In the genomic region with DNA sequence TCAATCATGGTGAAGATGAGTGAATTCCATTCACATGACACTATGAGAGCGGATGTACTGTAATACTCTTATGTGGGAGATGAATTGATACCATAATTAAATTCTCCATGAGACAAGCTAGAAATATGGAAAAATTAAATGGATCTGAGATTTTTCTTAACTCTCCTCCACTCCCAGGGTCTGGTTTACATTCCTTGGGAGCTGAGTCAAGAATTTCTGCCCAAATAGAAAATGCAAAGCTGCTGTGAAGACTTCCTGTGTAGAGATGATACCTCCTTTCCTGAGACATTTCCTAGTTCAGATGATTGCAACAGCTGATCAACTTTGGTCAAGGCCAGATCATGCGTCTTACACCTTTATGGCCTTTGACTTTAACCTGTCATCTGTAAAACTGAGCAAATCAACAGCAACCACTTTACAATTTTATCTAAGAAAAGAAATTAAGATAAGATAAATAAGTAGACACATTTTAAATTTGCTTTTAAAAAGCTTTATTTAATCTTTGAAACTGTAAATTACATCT, we compare ENCODE assay signal across 25 mouse cellular contexts. TPM values are rescaled to one million over a fixed set of nuclear protein-coding genes. Genes with fewer than 3 reads are reported as not detected.
"Had no signal": no experiment of that assay in that cellular context is flagged by ENCODE, and none has a peak within 500 bp of the region (broad histone marks: within the 10 kb centered on the region; RNA-seq: fewer than 3 reads in every experiment).

No protein-coding gene starts in this region.

- H3K9me3 ChIP-seq: lung, embryonic 15.5 days; megakaryocyte, embryonic 14.5 days; midbrain, embryonic 13.5 days; midbrain, embryonic 15.5 days; neural tube, embryonic 13.5 days; neural tube, embryonic 15.5 days had no signal

- H3K4me2 ChIP-seq: lung, embryonic 15.5 days; midbrain, embryonic 11.5 days; midbrain, embryonic 13.5 days; midbrain, embryonic 15.5 days; neural tube, embryonic 13.5 days; neural tube, embryonic 15.5 days had no signal

- DNase-seq: liver, postnatal 0 days; lung, adult 2 months; lung, postnatal 14 days; lung, postnatal 36 days; right cerebral cortex, postnatal 14 days; thymus, adult 18-20 months; thymus, postnatal 14 days; thymus, postnatal 36 days had no signal

- H3K27me3 ChIP-seq: lung, embryonic 15.5 days; megakaryocyte, embryonic 14.5 days; midbrain, embryonic 13.5 days; midbrain, embryonic 15.5 days; neural tube, embryonic 13.5 days; neural tube, embryonic 15.5 days had no signal

- H3K4me3 ChIP-seq: lung, embryonic 15.5 days; megakaryocyte, embryonic 14.5 days; midbrain, embryonic 13.5 days; midbrain, embryonic 15.5 days; neural tube, embryonic 13.5 days; neural tube, embryonic 15.5 days had no signal

- H3K4me1 ChIP-seq: megakaryocyte, embryonic 14.5 days; midbrain, embryonic 13.5 days; midbrain, embryonic 15.5 days; neural tube, embryonic 13.5 days; neural tube, embryonic 15.5 days had no signal

- H3K9ac ChIP-seq: liver, postnatal 0 days; lung, embryonic 15.5 days; midbrain, embryonic 13.5 days; midbrain, embryonic 15.5 days; neural tube, embryonic 13.5 days; neural tube, embryonic 15.5 days had no signal

- ATAC-seq: liver, postnatal 0 days; lung, postnatal 0 days; midbrain, embryonic 13.5 days; midbrain, embryonic 15.5 days had no signal

- H3K27ac ChIP-seq: lung, embryonic 15.5 days; macrophage; midbrain, embryonic 13.5 days; midbrain, embryonic 15.5 days; neural tube, embryonic 13.5 days; neural tube, embryonic 15.5 days had no signal

- H3K36me3 ChIP-seq: lung, embryonic 15.5 days; midbrain, embryonic 13.5 days; midbrain, embryonic 15.5 days; neural tube, embryonic 13.5 days; neural tube, embryonic 15.5 days had no signal

RNA-seq across cellular contexts. Expression of a gene that starts 18.8 kb away (rescaled TPM):
- total RNA-seq: megakaryocyte progenitor cell, adult 5-6 weeks; midbrain, postnatal 0 days; monocyte, adult 5-6 weeks had no signal
- polyA plus RNA-seq: liver, postnatal 0 days; lung, adult 2 months; lung, embryonic 15.5 days; macrophage; midbrain, embryonic 11.5 days; midbrain, embryonic 13.5 days; midbrain, embryonic 15.5 days; midbrain, postnatal 0 days; neural tube, embryonic 11.5 days; neural tube, embryonic 13.5 days; neural tube, embryonic 15.5 days; spleen, adult 2 months; stomach, embryonic 14.5 days; thymus, postnatal 0 days had no signal

RNA-seq across cellular contexts. Expression of a gene that starts 31.4 kb away (rescaled TPM):
- total RNA-seq: megakaryocyte progenitor cell, adult 5-6 weeks; midbrain, postnatal 0 days; monocyte, adult 5-6 weeks had no signal
- polyA plus RNA-seq: liver, postnatal 0 days; lung, adult 2 months; lung, embryonic 15.5 days; macrophage; midbrain, embryonic 11.5 days; midbrain, embryonic 13.5 days; midbrain, postnatal 0 days; neural tube, embryonic 11.5 days; neural tube, embryonic 13.5 days; neural tube, embryonic 15.5 days; spleen, adult 2 months; stomach, embryonic 14.5 days; stomach, embryonic 16.5 days; thymus, postnatal 0 days had no signal
